Mouse (Mus musculus) large intestine, adult 2 months (tissue): ENCODE data around the gene Hgd. TPM values are rescaled to one million over a fixed set of nuclear protein-coding genes. Genes with fewer than 3 reads are reported as not detected.

ENCODE experiments used
- DNase-seq: peaks from one replicate; pipeline ENCODE4 v3.0.0-alpha.2; 2012; ENCODE audit warnings: low read depth, low spot score
- WGBS: fragments of 180-500 bp; shearing (Covaris S2); methylation state at CpG from one replicate; pipeline ENCODE4 v1.1.7; 2018; 5-methylcytosine and 5-hydroxymethylcytosine counted together
- polyA plus RNA-seq: library from polyadenylated mRNA; depleted of rRNA; stranded (reverse); fragments of >200 nt; gene quantifications from 2 replicates; pipeline ENCODE4 v1.2.3, GENCODE M21; 2012; rRNA removed

The Hgd gene
- polyA plus RNA-seq, 1 experiment = not detected

GRCm38 (mm10) chr16:37654831-37655455 lies 75.0 kb downstream of the Hgd start:
- no peak for DNase-seq

DNA sequence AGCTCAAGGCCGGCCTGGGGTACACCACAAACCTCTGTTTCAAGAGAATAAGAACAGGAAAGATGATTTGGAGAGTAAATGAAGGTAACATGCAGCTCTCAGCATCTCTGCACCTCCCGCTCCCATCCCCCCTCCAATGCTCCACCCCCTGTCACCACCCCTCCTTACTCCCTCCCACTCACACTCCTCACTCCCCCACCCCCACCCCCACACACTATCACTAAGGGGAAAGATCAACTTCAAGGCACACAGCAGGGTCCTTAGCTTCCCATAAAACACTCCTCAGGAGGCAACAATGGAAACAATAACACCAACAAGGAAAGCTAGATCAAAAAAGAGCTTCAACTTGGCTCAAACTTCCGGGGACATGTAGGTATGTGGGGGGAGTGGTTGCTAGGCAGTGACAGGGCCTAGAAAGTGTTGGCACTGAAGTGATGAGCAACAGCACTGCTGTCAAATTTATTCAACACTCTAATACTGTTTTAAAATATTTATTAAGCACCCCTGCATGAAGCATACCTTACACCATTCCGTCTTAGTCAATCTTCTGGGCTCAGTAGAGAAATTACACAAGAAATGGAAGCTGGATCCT lies 75.9 kb downstream of the Hgd start:
- WGBS = 62% methylated on average over 4 of the region's 4 CpGs

More at GRCm38 (mm10) chr16:37654831-37655455, 75.0 kb downstream of the Hgd start:
- WGBS = 57% methylated on average over 4 of the region's 4 CpGs

GRCm38 (mm10) chr16:37656796-37657195 lies 76.8 kb downstream of the Hgd start:
- DNase-seq = no peak
- WGBS = 81% methylated on average over 7 of the region's 7 CpGs

More for the DNA sequence above, 75.9 kb downstream of the Hgd start:
- no peak for DNase-seq

- 62% methylated on average over 9 of the region's 9 CpGs for WGBS
- no peak for DNase-seq
These were observed 83.9 kb downstream of the Hgd start for GRCm38 (mm10) chr16:37663643-37664459.

DNA sequence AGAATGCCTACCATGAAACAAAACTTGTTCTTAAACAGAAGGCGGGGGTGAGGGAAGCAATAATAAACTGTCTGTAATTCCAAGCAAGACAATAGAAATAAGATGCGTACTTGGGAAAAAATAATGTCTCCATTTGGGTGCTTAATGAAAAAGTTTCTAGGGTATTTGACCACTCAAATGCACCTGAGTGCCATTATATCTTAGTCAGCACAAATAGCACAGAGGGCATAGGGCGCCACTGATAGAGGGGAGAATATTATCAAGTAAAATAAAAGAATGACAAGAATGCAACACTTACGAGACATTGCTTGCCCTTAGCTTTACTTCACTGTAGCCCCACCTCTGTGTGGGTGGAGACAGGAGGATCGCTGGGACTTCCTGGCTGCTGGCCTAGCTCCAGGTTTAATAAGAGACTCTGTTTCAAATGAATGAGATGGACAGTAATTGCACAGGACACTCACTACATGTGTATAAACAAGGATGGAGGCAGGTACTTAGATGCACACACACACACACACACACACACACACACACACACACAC lies 85.5 kb downstream of the Hgd start:
- 52% methylated on average over 5 of the region's 5 CpGs for WGBS
- no peak for DNase-seq

GRCm38 (mm10) chr16:37670666-37671283 lies 90.8 kb downstream of the Hgd start:
- 20% methylated on average over 4 of the region's 4 CpGs for WGBS
- DNase-seq = no peak

- DNase-seq = no peak
- 82% methylated on average over 5 of the region's 5 CpGs for whole genome bisulfite sequencing
These were observed 95.4 kb downstream of the Hgd start for GRCm38 (mm10) chr16:37675326-37675725.

DNA sequence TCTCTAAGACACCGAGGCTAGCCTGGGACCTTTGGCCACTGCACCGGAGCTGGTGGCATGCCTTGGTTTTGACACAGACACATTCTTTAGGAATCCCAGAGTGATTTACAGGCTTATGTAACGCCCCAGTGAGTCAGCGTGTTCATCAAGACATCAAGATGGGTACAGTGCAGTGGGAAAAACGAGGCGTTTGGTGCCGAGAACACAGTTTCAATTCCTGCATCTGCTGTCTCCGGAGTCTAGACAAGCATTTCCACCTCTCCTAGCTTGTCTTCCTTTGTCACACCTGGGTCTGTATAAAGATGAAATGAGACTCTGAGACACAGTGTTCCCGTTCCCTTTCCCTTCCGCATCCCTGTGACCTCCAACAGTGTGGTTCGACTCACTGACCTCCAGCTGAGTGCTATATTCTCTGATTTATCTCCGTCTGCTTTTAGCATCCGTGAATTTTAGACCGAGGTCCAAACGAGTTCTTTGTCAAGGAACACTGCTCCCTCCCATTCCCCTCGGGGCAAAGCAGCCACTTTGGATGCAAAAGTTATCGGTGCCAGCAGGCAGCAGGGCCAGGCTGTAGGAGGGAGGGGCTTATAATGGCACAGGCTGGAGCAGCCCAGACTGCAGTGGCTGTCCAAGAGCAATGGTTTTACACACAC lies 96.2 kb downstream of the Hgd start:
- 61% methylated on average over 17 of the region's 17 CpGs for WGBS
- DNase-seq = no peak

DNA sequence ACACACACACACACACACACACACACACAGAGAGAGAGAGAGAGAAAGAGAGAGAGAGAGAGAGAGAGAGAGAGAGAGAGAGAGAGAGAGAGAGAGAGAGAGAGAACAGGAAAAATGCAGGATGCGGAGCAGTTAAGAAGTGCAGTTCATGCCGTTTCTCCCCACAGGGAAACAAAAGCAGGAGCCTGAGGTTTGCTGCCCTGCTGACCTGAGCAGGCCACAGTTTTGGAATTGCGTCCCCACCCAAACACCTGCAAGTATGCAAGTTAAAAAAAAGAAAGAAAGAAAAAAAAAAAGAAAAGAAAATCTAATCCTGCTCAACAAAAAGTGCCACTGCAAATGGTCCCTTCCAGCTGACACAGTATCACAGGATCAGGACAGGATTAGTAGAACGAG lies 96.7 kb downstream of the Hgd start:
- 62% methylated on average over 4 of the region's 4 CpGs for WGBS
- DNase-seq = no peak

DNA sequence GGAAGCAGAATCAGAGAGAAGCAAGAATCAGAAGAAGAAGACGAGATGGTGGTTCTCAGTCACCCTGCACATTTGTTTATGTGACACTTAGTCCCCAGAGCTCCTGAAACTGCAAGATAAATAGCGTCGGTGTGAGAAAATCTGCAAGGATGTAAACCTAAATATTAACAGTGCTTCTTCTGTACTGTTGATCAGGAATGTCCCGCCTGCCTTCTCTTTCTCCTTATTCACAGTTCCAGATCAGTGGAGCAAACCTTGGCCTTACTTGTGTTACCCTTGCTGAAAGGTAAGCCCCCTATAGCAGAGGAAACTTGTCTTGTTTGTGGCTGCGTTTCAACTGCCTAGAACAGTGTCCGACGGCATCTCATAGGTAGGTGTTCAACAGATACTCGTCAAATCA lies 97.6 kb downstream of the Hgd start:
- 87% methylated on average over 8 of the region's 8 CpGs for WGBS
- no peak for DNase-seq

GRCm38 (mm10) chr16:37680216-37680615 lies 100.3 kb downstream of the Hgd start:
- no peak for DNase-seq
- 88% methylated on average over 2 of the region's 2 CpGs for WGBS

DNA sequence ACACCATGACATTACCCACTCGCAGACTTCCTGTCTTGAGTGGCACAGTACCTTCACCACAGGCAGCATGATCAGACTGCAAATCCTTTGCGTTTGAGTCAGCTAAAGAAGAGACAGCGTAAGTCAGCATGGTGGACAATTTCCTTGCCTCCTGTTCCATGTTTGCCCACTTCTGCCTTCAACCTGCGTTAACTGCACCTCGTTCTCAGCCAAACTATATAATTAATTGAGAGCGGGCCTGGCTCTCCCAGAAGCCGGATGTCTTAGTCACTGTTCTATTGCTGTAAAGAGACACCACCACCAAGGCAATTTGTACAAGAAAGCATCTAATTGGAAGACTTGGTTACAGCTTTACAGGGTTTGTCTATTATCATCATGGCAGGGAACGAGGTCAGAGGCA lies 100.9 kb downstream of the Hgd start:
- 76% methylated on average over 8 of the region's 8 CpGs for WGBS

More for the DNA sequence above, 100.9 kb downstream of the Hgd start:
- no peak for DNase-seq

Other genes starting within 250 kb of the Hgd start
- 0.19 TPM in 1 of 2 replicates, not detected in the other for gene Stxbp5l, start 195.2 kb upstream of the Hgd start, polyA plus RNA-seq
- 3.8 and 5.9 TPM in 2 replicates for gene Gtf2e1, start 40.4 kb upstream of the Hgd start, polyA plus RNA-seq
- gene Rabl3, start 40.3 kb upstream of the Hgd start, polyA plus RNA-seq = 4.3 and 5.2 TPM in 2 replicates
- 81.3 and 110 TPM in 2 replicates for gene Ndufb4, start 74.3 kb downstream of the Hgd start, polyA plus RNA-seq
- gene Fstl1, start 196.7 kb downstream of the Hgd start, polyA plus RNA-seq = 13.8 and 18.8 TPM in 2 replicates